Mouse (Mus musculus) megakaryocyte progenitor cell, adult 5-6 weeks (primary cell): ENCODE measurements around the gene Sh3gl2. TPM values are rescaled to one million over a fixed set of nuclear protein-coding genes. Genes with fewer than 3 reads are reported as not detected.

ENCODE experiments used
- ATAC-seq: replicated peaks from 2 replicates; pipeline ENCODE4 v1.8.0; 2016; ENCODE audit warnings: mild to moderate bottlenecking, moderate TSS enrichment, inconsistent platforms; ENCODE audit not compliant: poor library complexity
- total RNA-seq, 2 experiments: library from RNA; stranded (forward) in 1 of 2; stranded (reverse) in 1 of 2; fragments of 157-497, 149-512 nt in 1 of 2; fragments of 200-1000 nt in 1 of 2; gene quantifications; 2 replicates each; pipeline versions ENCODE4 v1.2.3 to v1.2.4; 2015 to 2017

Gene Sh3gl2
- total RNA-seq (2015) (not detected in 2 replicates), total RNA-seq (2017) (not detected in 2 replicates)

- ATAC-seq = 0 out of 2 replicates have a peak, but pooled peaks have one; percentile 17
These were observed at the start of gene Sh3gl2 for GRCm38 (mm10) chr4:85205071-85205635. Gene Sh3gl2 (plus strand): TSS chr4:85205126.

- ATAC-seq = no peak
These were observed 43.8 kb upstream of the Sh3gl2 start for GRCm38 (mm10) chr4:85161156-85161555.

- ATAC-seq = 0 out of 2 replicates have a peak, but pooled peaks have one; percentile 55
These were observed 42.2 kb upstream of the Sh3gl2 start for GRCm38 (mm10) chr4:85162468-85163312.

- no peak for ATAC-seq
These were observed 41.7 kb upstream of the Sh3gl2 start for GRCm38 (mm10) chr4:85163313-85163615.

GRCm38 (mm10) chr4:85168001-85168400 is 36.9 kb upstream of the Sh3gl2 start:
- ATAC-seq = no peak

GRCm38 (mm10) chr4:85175466-85175865 is 29.5 kb upstream of the Sh3gl2 start:
- ATAC-seq = no peak

- no peak for ATAC-seq
These were observed 26.4 kb upstream of the Sh3gl2 start for GRCm38 (mm10) chr4:85178394-85179051.

GRCm38 (mm10) chr4:85186011-85186410 is 18.9 kb upstream of the Sh3gl2 start:
- ATAC-seq = no peak

- ATAC-seq = no peak
These were observed 8.7 kb upstream of the Sh3gl2 start for GRCm38 (mm10) chr4:85196201-85196600.

- ATAC-seq = no peak
These were observed 6.5 kb upstream of the Sh3gl2 start for GRCm38 (mm10) chr4:85198431-85198830.

- ATAC-seq = no peak
These were observed 2.3 kb upstream of the Sh3gl2 start for GRCm38 (mm10) chr4:85202582-85202981.

GRCm38 (mm10) chr4:85205636-85206211 is 798 bp downstream of the Sh3gl2 start:
- peak; percentile 42 for ATAC-seq

GRCm38 (mm10) chr4:85206675-85207400 is 1.9 kb downstream of the Sh3gl2 start:
- ATAC-seq = no peak

- no peak for ATAC-seq
These were observed 2.6 kb downstream of the Sh3gl2 start for GRCm38 (mm10) chr4:85207515-85207914.

GRCm38 (mm10) chr4:85208531-85208930 is 3.6 kb downstream of the Sh3gl2 start:
- ATAC-seq = no peak

- ATAC-seq = no peak
These were observed 6.0 kb downstream of the Sh3gl2 start for GRCm38 (mm10) chr4:85210953-85211352.

- no peak for ATAC-seq
These were observed 12.1 kb downstream of the Sh3gl2 start for GRCm38 (mm10) chr4:85217003-85217402.

- ATAC-seq = no peak
These were observed 17.8 kb downstream of the Sh3gl2 start for GRCm38 (mm10) chr4:85222716-85223115.

GRCm38 (mm10) chr4:85226731-85227130 is 21.8 kb downstream of the Sh3gl2 start:
- ATAC-seq = no peak

GRCm38 (mm10) chr4:85227664-85228588 is 23.0 kb downstream of the Sh3gl2 start:
- ATAC-seq = no peak
